Mouse (Mus musculus) heart, embryonic 15.5 days (tissue): Measurements from ENCODE around the gene Tex52. TPM values are rescaled to one million over a fixed set of nuclear protein-coding genes. Genes with fewer than 3 reads are reported as not detected.

Experiments
- ATAC-seq: fragments of 200-750 bp; cut with Nextera tagmentation; replicated peaks from 2 replicates; pipeline ENCODE4 v1.8.0; 2017; ENCODE audit warnings: low read depth, moderate TSS enrichment; ENCODE audit not compliant: insufficient number of reproducible peaks, insufficient read depth, low FRiP score
- H3K27ac ChIP-seq: fragments of 300-500 bp; sonication (generic); 2 replicates; pipeline ENCODE4 v1.5.1; 2015; ENCODE audit warnings: mild to moderate bottlenecking, inconsistent platforms
- H3K27me3 ChIP-seq: fragments of 300-500 bp; sonication (generic); 2 replicates; pipeline ENCODE4 v1.6.1; 2015; ENCODE audit warnings: inconsistent platforms
- H3K36me3 ChIP-seq: fragments of 300-500 bp; sonication (generic); 2 replicates; pipeline ENCODE4 v1.6.1; 2015; ENCODE audit warnings: mild to moderate bottlenecking, inconsistent platforms
- H3K4me1 ChIP-seq: fragments of 300-500 bp; sonication (generic); replicated peaks from 2 replicates; pipeline ENCODE4 v1.6.1; 2015; ENCODE audit warnings: inconsistent platforms
- H3K4me2 ChIP-seq: fragments of 300-500 bp; sonication (generic); 2 replicates; pipeline ENCODE4 v1.6.1; 2015; ENCODE audit warnings: inconsistent platforms, mild to moderate bottlenecking, moderate library complexity
- H3K4me3 ChIP-seq: fragments of 300-500 bp; sonication (generic); 2 replicates; pipeline ENCODE4 v1.5.1; 2015; ENCODE audit warnings: mild to moderate bottlenecking, inconsistent platforms
- H3K9ac ChIP-seq: fragments of 300-500 bp; sonication (generic); 2 replicates; pipeline ENCODE4 v1.6.1; 2015; ENCODE audit warnings: mild to moderate bottlenecking, inconsistent platforms
- H3K9me3 ChIP-seq: fragments of 300-500 bp; sonication (generic); replicated peaks from 2 replicates; pipeline ENCODE4 v1.6.1; 2016; ENCODE audit warnings: inconsistent platforms
- WGBS: fragments of 180-500 bp; shearing (Covaris S2); methylation state at CpG from one replicate; pipeline ENCODE4 v1.1.7; 2015; ENCODE audit warnings: mixed read lengths; 5-methylcytosine and 5-hydroxymethylcytosine counted together
- polyA plus RNA-seq: library from polyadenylated mRNA; unstranded; fragments of >200 nt; fragmentation: Nextera tagmentation; extraction: Ambion mirVana; gene quantifications from 2 replicates; pipeline ENCODE4 v1.2.1, GENCODE M21; 2015

Gene Tex52
- polyA plus RNA-seq, 1 experiment from 2014 or later = 0.18 TPM

DNA sequence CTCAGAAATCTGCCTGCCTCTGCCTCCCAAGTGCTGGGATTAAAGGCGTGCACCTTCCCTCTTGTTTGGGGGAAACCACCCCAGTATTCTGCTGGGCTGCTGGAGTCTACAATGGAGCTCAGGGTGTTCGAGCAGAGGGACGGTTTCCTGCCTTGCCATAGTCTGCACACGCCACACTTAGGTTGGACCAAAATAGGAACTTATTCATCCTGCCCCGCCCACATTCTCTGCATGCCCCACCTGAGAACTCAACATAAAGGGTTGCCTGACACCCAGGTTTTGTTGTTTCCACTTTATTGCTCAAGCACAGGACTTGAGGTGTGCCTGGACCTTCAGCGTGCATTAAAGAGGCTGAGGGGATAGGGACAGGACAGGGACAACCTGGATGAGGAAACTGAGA is 54.6 kb downstream of the Tex52 start:
- H3K9me3 ChIP-seq = no peaks in the 10 kb centered on the region

DNA sequence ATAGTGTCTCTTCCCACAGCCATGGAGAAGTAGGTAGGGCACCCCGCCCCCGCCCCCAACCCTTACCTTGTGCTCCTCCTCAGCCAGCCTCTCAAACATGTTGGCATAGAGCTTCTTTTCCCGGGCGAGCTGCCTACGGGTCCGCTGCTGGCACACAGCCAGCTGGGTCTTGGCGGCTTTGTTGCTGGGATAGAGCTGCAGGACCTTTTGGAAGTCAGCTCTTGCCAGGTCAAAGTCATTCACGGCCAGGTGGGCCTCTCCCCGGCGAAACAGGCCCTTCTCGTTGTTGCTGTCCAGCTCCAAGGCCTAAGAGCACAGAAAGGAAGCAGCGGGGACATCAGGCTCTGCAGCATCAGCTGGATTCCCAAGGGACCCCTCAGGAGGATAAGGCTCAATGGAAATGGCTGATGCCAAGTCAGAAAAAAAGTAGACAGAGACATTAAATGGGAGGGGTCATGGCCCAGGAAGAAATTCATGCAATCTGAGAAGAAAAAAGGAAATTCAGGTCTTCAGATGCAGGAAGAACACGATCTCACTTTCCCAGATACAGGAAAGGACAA is 57.2 kb downstream of the Tex52 start:
- Histone ChIP-seq H3K36me3 (peaks cover 70% of the 10 kb centered on the region), H3K4me2 (no peak overlapping the region), H3K9me3 (no peaks in the 10 kb centered on the region), H3K9ac (no peak overlapping the region), H3K27me3 (no peaks in the 10 kb centered on the region), H3K4me3 (no peak overlapping the region), H3K27ac (no peak overlapping the region), H3K4me1 (peaks cover 51% of the 10 kb centered on the region)
- WGBS = 54% methylated on average over 13 of the region's 13 CpGs
- no peak for ATAC-seq

More for the DNA sequence above, 54.6 kb downstream of the Tex52 start:
- 76% methylated on average over 6 of the region's 6 CpGs for WGBS
- Histone ChIP-seq H3K4me2 (no peak overlapping the region), H3K4me1 (peaks cover 29% of the 10 kb centered on the region), H3K36me3 (peaks cover 64% of the 10 kb centered on the region), H3K27ac (no peak overlapping the region), H3K4me3 (no peak overlapping the region), H3K27me3 (no peaks in the 10 kb centered on the region), H3K9ac (no peak overlapping the region)
- no peak for ATAC-seq

DNA sequence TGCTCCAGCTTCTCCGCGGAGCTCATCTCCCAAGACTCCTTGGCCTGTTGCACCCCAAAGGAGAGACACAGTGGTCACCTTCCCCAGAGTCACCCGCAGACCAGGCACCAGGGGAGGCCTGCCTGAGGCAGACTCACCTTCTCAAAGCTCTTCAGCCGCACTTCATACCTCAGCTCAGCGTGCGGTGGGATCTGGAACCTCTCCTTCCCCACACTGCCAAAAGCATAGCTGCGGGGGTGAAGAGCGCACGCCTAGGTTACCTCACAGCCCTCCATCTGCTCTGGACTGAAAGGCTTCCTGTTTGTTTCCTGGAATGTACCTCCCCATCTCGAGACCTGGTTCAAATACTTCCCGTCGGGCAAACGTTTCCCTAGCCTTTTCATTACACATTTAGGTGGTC is 58.3 kb downstream of the Tex52 start:
- Histone ChIP-seq H3K9me3 (no peaks in the 10 kb centered on the region), H3K36me3 (peaks cover 63% of the 10 kb centered on the region), H3K9ac (no peak overlapping the region), H3K4me3 (no peak overlapping the region), H3K4me2 (no peak overlapping the region), H3K27ac (no peak overlapping the region), H3K4me1 (peaks cover 51% of the 10 kb centered on the region), H3K27me3 (no peaks in the 10 kb centered on the region)
- ATAC-seq = no peak
- WGBS = 91% methylated on average over 13 of the region's 13 CpGs

Other genes starting within 250 kb of the Tex52 start
- gene Tspan9, start 231.9 kb upstream of the Tex52 start, polyA plus RNA-seq = 134 and 142 TPM in 2 replicates
- 2.3 and 2.7 TPM in 2 replicates for gene Tead4, start 74.6 kb upstream of the Tex52 start, polyA plus RNA-seq
- gene Tulp3, start 19.6 kb upstream of the Tex52 start, polyA plus RNA-seq = 9.0 and 13.3 TPM in 2 replicates
- gene Rhno1, start 12.5 kb upstream of the Tex52 start, polyA plus RNA-seq = 69.7 and 80.4 TPM in 2 replicates
- 18.1 and 28.4 TPM in 2 replicates for gene Foxm1, start 12.5 kb upstream of the Tex52 start, polyA plus RNA-seq
- gene Gm44596, start within 50 bp of the Tex52 start, polyA plus RNA-seq = not detected in 2 replicates
- gene Nrip2, start 23.8 kb downstream of the Tex52 start, polyA plus RNA-seq = 2.3 and 4.0 TPM in 2 replicates
- 21.8 and 33.7 TPM in 2 replicates for gene Itfg2, start 49.5 kb downstream of the Tex52 start, polyA plus RNA-seq
- 245 and 276 TPM in 2 replicates for gene Fkbp4, start 63.2 kb downstream of the Tex52 start, polyA plus RNA-seq
- gene Pzp, start 151.3 kb downstream of the Tex52 start, polyA plus RNA-seq = 0.28 and 2.3 TPM in 2 replicates
- 0.98 and 2.3 TPM in 2 replicates for gene A2ml1, start 206.2 kb downstream of the Tex52 start, polyA plus RNA-seq
- 0.20 TPM in 1 of 2 replicates, not detected in the other for gene Klrb1a, start 248.1 kb downstream of the Tex52 start, polyA plus RNA-seq